Mouse (Mus musculus): ENCODE data around the gene Urm1. TPM values are rescaled to one million over a fixed set of nuclear protein-coding genes. Genes with fewer than 3 reads are reported as not detected.
A peak's percentile ranks its signal among the peaks of the same experiment; 100 is the strongest.

Urm1 gene
- polyA plus RNA-seq, 1 experiment from 2014 or later: 31.1 TPM

- Histone ChIP-seq H3K27me3 (ENCODE audit: insufficient read depth, low read length) (peaks cover 49% of the 10 kb centered on the region), H3K9me3 (ENCODE audit: low read length) (no peaks in the 10 kb centered on the region)
Observed at GRCm38 (mm10) chr2:29845636-29846035, 25.8 kb downstream of the Urm1 start.

DNA sequence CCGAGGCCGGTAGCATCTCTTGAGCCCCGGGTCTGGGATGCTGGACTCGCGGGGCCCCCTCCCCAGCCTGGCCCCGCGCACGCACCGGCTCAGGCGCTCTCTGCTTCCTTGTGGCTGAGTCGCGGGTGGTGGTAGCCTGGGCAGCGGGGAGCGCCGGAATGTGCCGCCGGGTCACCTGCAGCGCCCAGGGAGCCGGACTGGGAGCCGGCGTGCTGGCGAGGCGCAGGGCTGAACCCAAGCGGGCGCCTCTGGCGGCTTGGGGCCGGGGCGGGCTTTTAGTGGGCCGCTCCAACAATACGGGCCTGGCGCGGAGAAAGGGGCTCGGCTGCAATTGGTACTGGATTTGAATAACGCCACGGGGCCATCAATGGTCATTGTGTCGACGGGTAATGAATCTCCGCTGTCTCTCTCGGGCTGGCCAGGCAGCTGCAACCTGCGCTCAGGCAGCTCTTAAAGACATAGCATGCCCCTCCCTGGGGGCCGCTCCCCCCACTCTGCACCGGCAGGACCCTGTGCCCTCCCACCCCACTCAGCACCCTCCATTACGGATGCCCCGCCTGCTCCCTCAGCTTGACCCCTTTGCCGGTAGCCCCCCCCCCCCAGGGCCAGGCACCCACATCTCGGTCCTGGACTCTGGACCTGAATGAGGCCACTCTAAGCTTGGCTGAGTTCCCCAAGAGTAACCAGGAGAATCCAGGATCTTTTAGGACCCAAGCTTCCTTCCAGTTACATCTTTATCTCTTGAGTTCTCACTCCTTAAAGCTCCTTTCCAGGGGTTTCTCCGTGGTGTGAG lies 26.4 kb downstream of the Urm1 start:
- peak; percentile 30; the same call in 1 of the 2 replicates for ATAC-seq (ENCODE audit: low FRiP score, low TSS enrichment)
- Histone ChIP-seq H3K27me3 (ENCODE audit: insufficient read depth, low read length) (peaks cover 49% of the 10 kb centered on the region), H3K4me3 (ENCODE audit: low read length) (peak overlapping the region; percentile 38), H3K4me1 (ENCODE audit: insufficient read depth, low read length) (peaks cover 12% of the 10 kb centered on the region), H3K27ac (ENCODE audit: low read length) (no peak overlapping the region), H3K36me3 (ENCODE audit: insufficient read depth, low read length) (peaks cover 26% of the 10 kb centered on the region), H3K9me3 (ENCODE audit: low read length) (no peaks in the 10 kb centered on the region), H3K4me2 (replicated peaks; ENCODE audit: low read depth, low read length) (peak overlapping the region; percentile 55), H3K9ac (replicated peaks; ENCODE audit: low read length) (peak overlapping the region; percentile 57)
- 6% methylated on average over 46 of the region's 47 CpGs for WGBS

More at GRCm38 (mm10) chr2:29845636-29846035, 25.8 kb downstream of the Urm1 start:
- ATAC-seq (ENCODE audit: low FRiP score, low TSS enrichment): peak; percentile 8; the same call in 1 of the 2 replicates
- peaks cover 12% of the 10 kb centered on the region for H3K4me1 ChIP-seq (ENCODE audit: insufficient read depth, low read length)
- peaks cover 27% of the 10 kb centered on the region for H3K36me3 ChIP-seq (ENCODE audit: insufficient read depth, low read length)
- peak overlapping the region; percentile 55 for H3K4me2 ChIP-seq (replicated peaks; ENCODE audit: low read depth, low read length)
- H3K4me3 ChIP-seq (ENCODE audit: low read length): peak overlapping the region; percentile 38
- peak overlapping the region; percentile 57 for H3K9ac ChIP-seq (replicated peaks; ENCODE audit: low read length)
- H3K27ac ChIP-seq (ENCODE audit: low read length): no peak overlapping the region
- WGBS: 11% methylated on average over 25 of the region's 25 CpGs

- Histone ChIP-seq H3K4me1 (ENCODE audit: insufficient read depth, low read length) (peaks cover 12% of the 10 kb centered on the region), H3K9ac (replicated peaks; ENCODE audit: low read length) (no peak overlapping the region), H3K36me3 (ENCODE audit: insufficient read depth, low read length) (peaks cover 22% of the 10 kb centered on the region), H3K27ac (ENCODE audit: low read length) (no peak overlapping the region), H3K4me3 (ENCODE audit: low read length) (no peak overlapping the region), H3K9me3 (ENCODE audit: low read length) (no peaks in the 10 kb centered on the region), H3K27me3 (ENCODE audit: insufficient read depth, low read length) (peaks cover 49% of the 10 kb centered on the region), H3K4me2 (replicated peaks; ENCODE audit: low read depth, low read length) (0 out of 2 replicates have a peak overlapping the region, but pooled peaks have one; percentile 55)
- ATAC-seq (ENCODE audit: low FRiP score, low TSS enrichment): no peak
- 56% methylated on average over 3 of the region's 3 CpGs for WGBS
Observed at GRCm38 (mm10) chr2:29846911-29847310, 27.0 kb downstream of the Urm1 start.

DNA sequence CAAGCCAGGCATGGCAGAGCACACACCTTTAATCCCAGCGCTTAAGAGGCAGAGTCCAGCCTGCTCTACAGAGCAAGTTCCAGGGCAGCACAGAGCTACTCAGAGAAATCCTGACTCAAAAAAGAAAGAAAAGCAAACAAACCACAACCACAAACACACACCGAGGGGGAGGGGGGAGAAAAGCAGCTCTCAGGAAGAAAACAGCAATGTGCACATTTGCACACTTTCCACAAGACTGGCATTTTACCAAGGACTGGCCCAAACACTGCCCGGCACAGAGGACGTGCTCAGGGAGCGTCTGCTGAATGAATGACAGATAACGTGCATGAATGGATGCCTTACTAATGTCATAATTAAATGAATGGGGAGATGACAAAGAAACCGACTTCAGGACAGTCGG lies 29.2 kb downstream of the Urm1 start:
- Histone ChIP-seq H3K27me3 (ENCODE audit: insufficient read depth, low read length) (peaks cover 39% of the 10 kb centered on the region), H3K4me3 (ENCODE audit: low read length) (no peak overlapping the region), H3K4me2 (replicated peaks; ENCODE audit: low read depth, low read length) (no peak overlapping the region), H3K9me3 (ENCODE audit: low read length) (no peaks in the 10 kb centered on the region), H3K36me3 (ENCODE audit: insufficient read depth, low read length) (0 out of 2 replicates have a peak, but pooled peaks cover 4% of the 10 kb centered on the region), H3K27ac (ENCODE audit: low read length) (no peak overlapping the region), H3K4me1 (ENCODE audit: insufficient read depth, low read length) (peaks cover 12% of the 10 kb centered on the region), H3K9ac (replicated peaks; ENCODE audit: low read length) (no peak overlapping the region; the same call in 1 of the 2 replicates)
- no peak for ATAC-seq (ENCODE audit: low FRiP score, low TSS enrichment)
- 75% methylated on average over 8 of the region's 8 CpGs for WGBS

GRCm38 (mm10) chr2:29849841-29850480 lies 30.1 kb downstream of the Urm1 start:
- ATAC-seq (ENCODE audit: low FRiP score, low TSS enrichment): no peak
- no peak overlapping the region for H3K4me3 ChIP-seq (ENCODE audit: low read length)
- no peak overlapping the region for H3K4me2 ChIP-seq (replicated peaks; ENCODE audit: low read depth, low read length)
- H3K27ac ChIP-seq (ENCODE audit: low read length): no peak overlapping the region
- peaks cover 30% of the 10 kb centered on the region for H3K27me3 ChIP-seq (ENCODE audit: insufficient read depth, low read length)
- no peak overlapping the region for H3K9ac ChIP-seq (replicated peaks; ENCODE audit: low read length)
- H3K9me3 ChIP-seq (ENCODE audit: low read length): no peaks in the 10 kb centered on the region
- peaks cover 12% of the 10 kb centered on the region for H3K4me1 ChIP-seq (ENCODE audit: insufficient read depth, low read length)
- H3K36me3 ChIP-seq (ENCODE audit: insufficient read depth, low read length): no peaks in the 10 kb centered on the region
- whole genome bisulfite sequencing: 55% methylated on average over 5 of the region's 5 CpGs

GRCm38 (mm10) chr2:29852957-29853485 lies 33.1 kb downstream of the Urm1 start:
- Histone ChIP-seq H3K27ac (ENCODE audit: low read length) (no peak overlapping the region), H3K9me3 (ENCODE audit: low read length) (no peaks in the 10 kb centered on the region), H3K36me3 (ENCODE audit: insufficient read depth, low read length) (no peaks in the 10 kb centered on the region), H3K4me1 (ENCODE audit: insufficient read depth, low read length) (peaks cover 4% of the 10 kb centered on the region; the same call in 1 of the 2 replicates), H3K4me3 (ENCODE audit: low read length) (no peak overlapping the region), H3K9ac (replicated peaks; ENCODE audit: low read length) (no peak overlapping the region), H3K27me3 (ENCODE audit: insufficient read depth, low read length) (peaks cover 7% of the 10 kb centered on the region; the same call in 1 of the 2 replicates), H3K4me2 (replicated peaks; ENCODE audit: low read depth, low read length) (no peak overlapping the region)
- no peak for ATAC-seq (ENCODE audit: low FRiP score, low TSS enrichment)
- 48% methylated on average over 4 of the region's 4 CpGs for WGBS

DNA sequence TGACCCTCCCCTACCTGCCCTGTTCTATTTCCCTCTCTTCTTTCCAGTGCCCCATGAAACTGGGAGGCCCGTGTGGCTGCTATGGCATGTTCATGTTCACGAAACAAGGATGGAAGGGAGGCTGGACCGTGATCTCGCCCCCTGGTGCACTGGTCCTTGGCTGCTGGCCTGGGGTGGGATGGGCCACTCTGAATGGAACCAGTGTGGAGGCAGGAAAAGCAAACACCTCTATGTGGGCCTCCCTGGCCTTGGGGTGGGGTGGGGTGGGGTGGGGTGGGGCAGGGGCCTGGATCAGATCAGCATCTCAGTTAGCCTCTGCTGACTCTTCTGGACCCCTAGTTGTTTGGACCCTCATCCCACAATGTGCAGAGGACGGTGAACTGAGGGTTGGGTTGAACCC lies 33.9 kb downstream of the Urm1 start:
- Histone ChIP-seq H3K4me3 (ENCODE audit: low read length) (no peak overlapping the region), H3K4me1 (ENCODE audit: insufficient read depth, low read length) (peaks cover 4% of the 10 kb centered on the region; the same call in 1 of the 2 replicates), H3K27ac (ENCODE audit: low read length) (no peak overlapping the region), H3K9me3 (ENCODE audit: low read length) (no peaks in the 10 kb centered on the region), H3K36me3 (ENCODE audit: insufficient read depth, low read length) (no peaks in the 10 kb centered on the region), H3K27me3 (ENCODE audit: insufficient read depth, low read length) (peaks cover 6% of the 10 kb centered on the region; the same call in 1 of the 2 replicates), H3K4me2 (replicated peaks; ENCODE audit: low read depth, low read length) (no peak overlapping the region), H3K9ac (replicated peaks; ENCODE audit: low read length) (no peak overlapping the region)
- ATAC-seq (ENCODE audit: low FRiP score, low TSS enrichment): no peak
- 70% methylated on average over 5 of the region's 5 CpGs for WGBS

DNA sequence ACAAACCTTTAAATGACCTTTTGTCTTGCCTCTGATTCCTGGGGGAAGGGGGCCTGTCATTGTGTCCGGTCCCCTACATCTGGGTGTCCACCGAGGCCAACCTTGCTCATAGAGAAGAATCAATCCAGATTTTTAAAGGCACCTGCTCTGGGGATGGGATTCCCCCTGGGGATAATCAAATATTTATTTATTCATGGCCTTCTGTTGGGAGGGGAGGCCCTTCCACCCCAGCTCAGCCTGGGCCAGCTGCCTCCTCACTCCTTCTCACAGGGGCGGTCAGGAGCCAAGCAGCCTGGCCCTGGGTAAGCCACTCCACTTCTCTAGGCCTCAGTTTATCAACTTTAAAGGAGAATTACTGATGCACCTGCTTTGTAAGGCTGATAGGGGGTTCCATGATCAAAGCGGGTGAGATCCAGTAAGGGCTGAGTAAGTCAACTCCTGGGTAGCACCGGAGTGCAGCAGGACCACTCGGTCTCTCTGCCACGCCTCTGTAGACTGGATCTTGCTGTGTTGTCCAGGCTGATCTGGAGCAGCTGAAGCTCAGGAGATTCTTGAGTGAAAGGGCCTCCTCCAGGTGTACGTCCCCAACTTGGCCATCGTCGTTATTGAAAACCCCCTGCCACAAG lies 35.8 kb downstream of the Urm1 start:
- H3K9me3 ChIP-seq (ENCODE audit: low read length): no peaks in the 10 kb centered on the region
- H3K4me3 ChIP-seq (ENCODE audit: low read length): no peak overlapping the region
- peaks cover 4% of the 10 kb centered on the region; the same call in 1 of the 2 replicates for H3K4me1 ChIP-seq (ENCODE audit: insufficient read depth, low read length)
- H3K4me2 ChIP-seq (replicated peaks; ENCODE audit: low read depth, low read length): no peak overlapping the region
- H3K27me3 ChIP-seq (ENCODE audit: insufficient read depth, low read length): peaks cover 4% of the 10 kb centered on the region; the same call in 1 of the 2 replicates
- WGBS: 71% methylated on average over 10 of the region's 10 CpGs
- no peak overlapping the region for H3K27ac ChIP-seq (ENCODE audit: low read length)
- H3K9ac ChIP-seq (replicated peaks; ENCODE audit: low read length): no peak overlapping the region
- ATAC-seq (ENCODE audit: low FRiP score, low TSS enrichment): no peak
- no peaks in the 10 kb centered on the region for H3K36me3 ChIP-seq (ENCODE audit: insufficient read depth, low read length)

DNA sequence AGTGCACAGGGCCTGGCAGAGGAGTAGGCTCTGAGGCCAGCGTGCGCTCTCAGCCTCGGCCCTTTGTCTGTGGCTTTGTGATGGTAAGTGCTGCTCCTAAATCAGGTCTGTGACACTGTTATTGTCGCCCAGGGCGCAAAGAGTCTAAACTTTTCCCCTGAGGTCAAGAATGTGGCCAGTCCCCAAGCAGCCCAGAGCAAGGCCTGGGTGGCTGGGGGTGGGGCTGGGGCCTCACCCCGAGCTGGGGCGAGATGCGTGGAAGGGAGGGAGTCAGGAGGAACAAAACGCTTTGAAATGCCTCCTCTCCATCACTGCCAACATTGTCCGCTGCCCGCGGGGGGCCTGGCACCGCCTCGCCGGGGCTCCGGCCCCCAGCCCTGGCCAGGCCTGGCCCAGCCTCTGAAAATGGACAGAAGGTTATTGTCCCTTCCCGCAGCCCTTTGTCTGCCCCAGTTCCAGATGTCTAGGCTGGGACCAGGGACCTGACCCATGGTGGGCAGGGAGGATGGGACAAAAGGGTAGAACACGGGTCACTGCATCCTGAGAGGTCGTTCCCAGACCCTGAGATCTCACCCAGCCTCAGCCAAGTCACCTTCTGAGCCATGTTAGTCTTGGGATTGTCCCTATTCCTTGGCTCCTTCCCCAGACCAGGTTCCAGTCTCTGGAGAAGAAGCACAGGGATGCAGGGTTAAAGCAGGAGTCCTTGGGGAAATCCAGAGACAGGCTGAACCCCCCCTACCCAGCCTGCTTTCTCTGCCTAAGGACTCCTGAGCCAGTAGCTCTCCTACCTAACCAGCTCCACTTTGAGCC lies 36.8 kb downstream of the Urm1 start:
- H3K9ac ChIP-seq (replicated peaks; ENCODE audit: low read length): 0 out of 2 replicates have a peak overlapping the region, but pooled peaks have one; percentile 36
- no peak overlapping the region for H3K27ac ChIP-seq (ENCODE audit: low read length)
- no peak for ATAC-seq (ENCODE audit: low FRiP score, low TSS enrichment)
- H3K27me3 ChIP-seq (ENCODE audit: insufficient read depth, low read length): peaks cover 4% of the 10 kb centered on the region; the same call in 1 of the 2 replicates
- peaks cover 4% of the 10 kb centered on the region; the same call in 1 of the 2 replicates for H3K4me1 ChIP-seq (ENCODE audit: insufficient read depth, low read length)
- H3K4me3 ChIP-seq (ENCODE audit: low read length): no peak overlapping the region
- no peak overlapping the region for H3K4me2 ChIP-seq (replicated peaks; ENCODE audit: low read depth, low read length)
- no peaks in the 10 kb centered on the region for H3K36me3 ChIP-seq (ENCODE audit: insufficient read depth, low read length)
- H3K9me3 ChIP-seq (ENCODE audit: low read length): no peaks in the 10 kb centered on the region
- WGBS: 11% methylated on average over 19 of the region's 19 CpGs

All from kidney, embryonic 16.5 days (tissue).